Mouse (Mus musculus): ENCODE data around the gene Diaph2. TPM values are rescaled to one million over a fixed set of nuclear protein-coding genes. Genes with fewer than 3 reads are reported as not detected.
"Not testable (repeated sequence)": the region's sequence is repeated elsewhere in the genome, so short reads cannot be mapped to it uniquely, and the experiment has no call there.

Diaph2 gene
- polyA plus RNA-seq, 1 experiment: 13.2 TPM

GRCm38 (mm10) chrX:130187891-130188290 lies 438.3 kb downstream of the Diaph2 start:
- Histone ChIP-seq H3K4me1 (ENCODE audit: control insufficient read depth, insufficient read depth, low read length) (no peaks in the 10 kb centered on the region), H3K4me3 (replicated peaks; ENCODE audit: control insufficient read depth, low read depth, low read length) (no peak overlapping the region), H3K27ac (ENCODE audit: control insufficient read depth, insufficient read depth, low read depth, low read length, poor library complexity) (no peak overlapping the region)
- TF ChIP-seq POLR2A (IDR thresholded peaks at IDR 0.05; ENCODE audit: borderline replicate concordance, control insufficient read depth, low read depth, low read length) (no peak), CTCF (IDR thresholded peaks at IDR 0.05; ENCODE audit: control insufficient read depth, insufficient read depth, low read length) (no peak)
- 19% methylated on average over 1 of the region's 1 CpGs for WGBS

GRCm38 (mm10) chrX:130188449-130188848 lies 438.9 kb downstream of the Diaph2 start:
- no peak overlapping the region for H3K27ac ChIP-seq (ENCODE audit: control insufficient read depth, insufficient read depth, low read depth, low read length, poor library complexity)
- no peak for TF ChIP-seq CTCF (IDR thresholded peaks at IDR 0.05; ENCODE audit: control insufficient read depth, insufficient read depth, low read length)
- TF ChIP-seq POLR2A (IDR thresholded peaks at IDR 0.05; ENCODE audit: borderline replicate concordance, control insufficient read depth, low read depth, low read length): no peak
- H3K4me3 ChIP-seq (replicated peaks; ENCODE audit: control insufficient read depth, low read depth, low read length): no peak overlapping the region
- 36% methylated on average over 2 of the region's 2 CpGs for WGBS
- no peaks in the 10 kb centered on the region for H3K4me1 ChIP-seq (ENCODE audit: control insufficient read depth, insufficient read depth, low read length)

GRCm38 (mm10) chrX:130189250-130189649 lies 439.7 kb downstream of the Diaph2 start:
- no peak overlapping the region for H3K4me3 ChIP-seq (replicated peaks; ENCODE audit: control insufficient read depth, low read depth, low read length)
- no peak for TF ChIP-seq POLR2A (IDR thresholded peaks at IDR 0.05; ENCODE audit: borderline replicate concordance, control insufficient read depth, low read depth, low read length)
- TF ChIP-seq CTCF (IDR thresholded peaks at IDR 0.05; ENCODE audit: control insufficient read depth, insufficient read depth, low read length): no peak
- H3K4me1 ChIP-seq (ENCODE audit: control insufficient read depth, insufficient read depth, low read length): no peaks in the 10 kb centered on the region
- no peak overlapping the region for H3K27ac ChIP-seq (ENCODE audit: control insufficient read depth, insufficient read depth, low read depth, low read length, poor library complexity)

- H3K27ac ChIP-seq (ENCODE audit: control insufficient read depth, insufficient read depth, low read depth, low read length, poor library complexity); H3K4me1 ChIP-seq (ENCODE audit: control insufficient read depth, insufficient read depth, low read length); H3K4me3 ChIP-seq (replicated peaks; ENCODE audit: control insufficient read depth, low read depth, low read length): not testable (repeated sequence)
- 83% methylated on average over 3 of the region's 3 CpGs for WGBS
These were observed 447.9 kb downstream of the Diaph2 start for GRCm38 (mm10) chrX:130197412-130197811.

GRCm38 (mm10) chrX:130205243-130205642 lies 455.7 kb downstream of the Diaph2 start:
- H3K4me1 ChIP-seq (ENCODE audit: control insufficient read depth, insufficient read depth, low read length): no peaks in the 10 kb centered on the region
- WGBS: 45% methylated on average over 2 of the region's 2 CpGs
- no peak overlapping the region for H3K27ac ChIP-seq (ENCODE audit: control insufficient read depth, insufficient read depth, low read depth, low read length, poor library complexity)
- no peak overlapping the region for H3K4me3 ChIP-seq (replicated peaks; ENCODE audit: control insufficient read depth, low read depth, low read length)
- TF ChIP-seq POLR2A (IDR thresholded peaks at IDR 0.05; ENCODE audit: borderline replicate concordance, control insufficient read depth, low read depth, low read length): no peak

GRCm38 (mm10) chrX:130212227-130212626 lies 462.7 kb downstream of the Diaph2 start:
- Histone ChIP-seq H3K4me3 (replicated peaks; ENCODE audit: control insufficient read depth, low read depth, low read length) (no peak overlapping the region), H3K27ac (ENCODE audit: control insufficient read depth, insufficient read depth, low read depth, low read length, poor library complexity) (no peak overlapping the region), H3K4me1 (ENCODE audit: control insufficient read depth, insufficient read depth, low read length) (no peaks in the 10 kb centered on the region)
- 39% methylated on average over 4 of the region's 4 CpGs for WGBS
- TF ChIP-seq CTCF (IDR thresholded peaks at IDR 0.05; ENCODE audit: control insufficient read depth, insufficient read depth, low read length): no peak
- TF ChIP-seq POLR2A (IDR thresholded peaks at IDR 0.05; ENCODE audit: borderline replicate concordance, control insufficient read depth, low read depth, low read length): no peak

GRCm38 (mm10) chrX:130212759-130213158 lies 463.2 kb downstream of the Diaph2 start:
- TF ChIP-seq CTCF (IDR thresholded peaks at IDR 0.05; ENCODE audit: control insufficient read depth, insufficient read depth, low read length): no peak
- Histone ChIP-seq H3K4me3 (replicated peaks; ENCODE audit: control insufficient read depth, low read depth, low read length) (no peak overlapping the region), H3K4me1 (ENCODE audit: control insufficient read depth, insufficient read depth, low read length) (no peaks in the 10 kb centered on the region), H3K27ac (ENCODE audit: control insufficient read depth, insufficient read depth, low read depth, low read length, poor library complexity) (no peak overlapping the region)
- 15% methylated on average over 4 of the region's 4 CpGs for WGBS

- 78% methylated on average over 1 of the region's 1 CpGs for WGBS
- H3K4me1 ChIP-seq (ENCODE audit: control insufficient read depth, insufficient read depth, low read length): no peaks in the 10 kb centered on the region
- no peak overlapping the region for H3K27ac ChIP-seq (ENCODE audit: control insufficient read depth, insufficient read depth, low read depth, low read length, poor library complexity)
- TF ChIP-seq CTCF (IDR thresholded peaks at IDR 0.05; ENCODE audit: control insufficient read depth, insufficient read depth, low read length) (no peak), POLR2A (IDR thresholded peaks at IDR 0.05; ENCODE audit: borderline replicate concordance, control insufficient read depth, low read depth, low read length) (no peak)
- no peak overlapping the region for H3K4me3 ChIP-seq (replicated peaks; ENCODE audit: control insufficient read depth, low read depth, low read length)
These were observed 480.5 kb downstream of the Diaph2 start for GRCm38 (mm10) chrX:130230045-130230444.

- 69% methylated on average over 1 of the region's 1 CpGs for WGBS
- no peak overlapping the region for H3K4me3 ChIP-seq (replicated peaks; ENCODE audit: control insufficient read depth, low read depth, low read length)
- H3K4me1 ChIP-seq (ENCODE audit: control insufficient read depth, insufficient read depth, low read length): no peaks in the 10 kb centered on the region
- H3K27ac ChIP-seq (ENCODE audit: control insufficient read depth, insufficient read depth, low read depth, low read length, poor library complexity): no peak overlapping the region
- TF ChIP-seq POLR2A (IDR thresholded peaks at IDR 0.05; ENCODE audit: borderline replicate concordance, control insufficient read depth, low read depth, low read length) (no peak), CTCF (IDR thresholded peaks at IDR 0.05; ENCODE audit: control insufficient read depth, insufficient read depth, low read length) (no peak)
These were observed 485.6 kb downstream of the Diaph2 start for GRCm38 (mm10) chrX:130235167-130235566.

Measured in bone marrow, adult 2 months (tissue).